Mouse (Mus musculus) gastrocnemius, adult 18-20 months (tissue): Measurements from ENCODE around the gene Glis3. TPM values are rescaled to one million over a fixed set of nuclear protein-coding genes. Genes with fewer than 3 reads are reported as not detected.

Experiments
- DNase-seq: peaks from one replicate; pipeline ENCODE4 v3.0.0; 2021; ENCODE audit warnings: low spot score
- total RNA-seq, 2 experiments: library from RNA; stranded (reverse); gene quantifications; 2 replicates each; pipeline ENCODE4 v1.2.3; 2021

The Glis3 gene
- total RNA-seq, 2 experiments from 2014 or later, result 0.48 to 0.55 TPM

- no peak for DNase-seq
Observed at GRCm38 (mm10) chr19:28656882-28657281, 23.0 kb downstream of the Glis3 start.

DNA sequence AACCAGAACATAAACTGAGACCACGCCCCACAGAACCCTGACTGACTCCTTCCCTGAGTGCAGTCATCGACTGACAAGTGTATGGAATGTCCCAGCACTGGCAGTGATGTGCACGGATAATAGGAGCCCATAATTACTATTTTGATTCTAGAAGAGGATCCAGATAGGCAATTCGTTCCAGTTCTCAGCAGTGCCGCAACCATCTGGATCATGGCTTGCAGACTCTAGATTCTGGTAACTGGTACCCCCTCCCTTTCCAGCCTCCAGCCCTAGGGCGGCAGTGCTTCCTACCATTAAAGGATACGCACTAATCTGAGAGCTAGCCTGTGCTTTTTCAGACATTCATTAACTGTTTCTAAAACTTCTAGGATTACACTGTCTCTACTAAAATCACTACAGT lies 24.7 kb downstream of the Glis3 start:
- no peak for DNase-seq

DNA sequence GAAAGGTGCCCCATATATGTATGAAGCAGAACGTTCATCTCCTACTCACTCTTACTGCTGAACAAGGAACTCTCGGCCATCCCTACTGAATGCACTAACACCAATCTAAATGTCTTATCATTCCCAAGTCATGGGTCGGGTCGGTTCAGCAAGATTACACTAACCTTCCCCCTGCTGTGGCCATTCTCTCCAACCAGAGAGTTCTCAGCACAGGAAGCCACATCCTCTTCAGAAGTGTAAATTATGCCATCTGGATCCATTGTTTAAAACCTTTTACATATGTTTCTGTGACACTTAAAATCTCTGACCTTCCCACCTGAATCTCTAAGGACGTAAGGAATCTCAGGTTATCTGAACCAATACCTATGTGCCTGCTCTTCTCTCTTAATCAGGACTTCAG lies 29.0 kb downstream of the Glis3 start:
- DNase-seq, result no peak

DNA sequence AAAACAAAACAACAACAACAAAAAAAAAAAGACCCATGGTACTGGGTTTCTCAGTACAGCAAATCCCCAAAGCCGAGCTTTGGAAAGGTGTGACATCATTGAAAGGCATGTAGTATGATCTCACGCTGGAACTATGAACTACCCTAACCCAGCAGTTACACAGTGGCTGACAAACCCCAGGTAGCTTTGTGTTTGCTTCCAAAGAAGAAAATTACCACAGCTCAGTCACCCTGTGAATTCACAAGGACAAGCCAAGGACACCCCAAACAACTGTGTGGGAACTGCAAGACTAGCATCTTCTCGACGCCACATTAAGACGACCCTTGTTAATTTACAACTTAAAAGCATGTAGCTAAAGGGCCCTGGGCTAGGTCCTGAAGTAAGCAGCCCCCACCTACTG lies 30.4 kb downstream of the Glis3 start:
- no peak for DNase-seq

DNA sequence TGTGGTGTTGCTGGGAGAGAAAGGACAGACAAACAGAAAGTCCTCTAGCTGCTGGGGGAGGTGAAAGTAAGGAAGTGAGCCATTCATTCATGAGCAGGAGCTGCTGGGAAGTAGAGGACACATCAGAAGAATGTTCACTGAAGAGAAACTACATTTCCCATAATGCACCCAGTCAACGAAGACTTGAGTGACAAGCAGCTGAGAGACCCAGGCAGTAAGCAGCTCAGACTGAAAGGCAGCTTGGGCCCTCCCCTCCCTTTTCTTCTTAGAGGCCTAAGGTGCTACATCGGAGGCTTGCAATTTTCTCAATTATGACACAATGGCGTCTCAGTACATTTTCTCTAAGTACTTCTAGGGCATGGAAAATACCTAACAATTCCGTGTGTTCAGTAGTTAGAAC lies 31.0 kb downstream of the Glis3 start:
- DNase-seq, result no peak

DNA sequence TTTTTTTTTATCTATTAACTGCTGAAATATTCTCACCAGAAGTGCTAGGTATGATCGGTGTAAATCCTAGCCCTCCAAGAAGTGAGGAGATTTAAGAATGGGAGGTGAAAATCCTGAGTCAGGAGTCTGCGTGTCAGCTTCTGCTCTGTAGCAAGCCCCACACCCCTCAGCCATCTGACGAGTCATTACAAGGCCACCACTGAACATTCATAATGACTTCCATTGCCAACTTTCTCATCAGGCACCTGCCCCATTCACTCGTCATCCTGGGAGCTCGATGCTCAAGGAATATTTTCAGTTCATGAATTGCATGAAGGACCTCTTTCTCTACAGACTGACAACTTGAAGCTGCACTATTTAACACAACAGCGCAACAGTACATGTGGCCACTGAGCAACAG lies 32.5 kb downstream of the Glis3 start:
- DNase-seq, result no peak

- no peak for DNase-seq
Observed at GRCm38 (mm10) chr19:28646286-28646685, 33.6 kb downstream of the Glis3 start.

DNA sequence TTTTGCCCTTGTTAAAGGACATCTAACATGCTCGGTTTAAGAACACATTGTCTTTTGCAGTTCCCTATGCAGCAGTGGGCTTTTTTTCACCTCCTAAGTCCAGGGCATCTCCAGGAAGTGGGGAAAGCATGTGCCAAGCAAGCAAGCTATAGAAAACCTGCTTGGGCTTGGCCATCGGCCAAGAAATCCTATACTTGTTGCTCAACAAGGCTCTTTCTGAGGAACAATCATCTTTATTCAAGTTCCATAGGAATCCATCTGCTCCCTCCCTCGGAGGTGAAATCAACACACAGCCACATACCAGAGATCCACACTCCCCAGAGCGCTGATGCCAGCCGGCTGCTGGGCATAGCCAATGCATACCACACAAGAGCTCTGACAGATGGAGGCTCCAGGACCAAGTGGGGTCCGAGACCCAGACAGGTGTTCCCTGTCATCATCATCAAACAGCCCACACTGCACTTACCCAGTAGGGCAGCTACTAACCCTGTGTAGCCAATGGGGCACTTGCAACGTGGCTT lies 39.0 kb downstream of the Glis3 start:
- DNase-seq, result no peak

DNA sequence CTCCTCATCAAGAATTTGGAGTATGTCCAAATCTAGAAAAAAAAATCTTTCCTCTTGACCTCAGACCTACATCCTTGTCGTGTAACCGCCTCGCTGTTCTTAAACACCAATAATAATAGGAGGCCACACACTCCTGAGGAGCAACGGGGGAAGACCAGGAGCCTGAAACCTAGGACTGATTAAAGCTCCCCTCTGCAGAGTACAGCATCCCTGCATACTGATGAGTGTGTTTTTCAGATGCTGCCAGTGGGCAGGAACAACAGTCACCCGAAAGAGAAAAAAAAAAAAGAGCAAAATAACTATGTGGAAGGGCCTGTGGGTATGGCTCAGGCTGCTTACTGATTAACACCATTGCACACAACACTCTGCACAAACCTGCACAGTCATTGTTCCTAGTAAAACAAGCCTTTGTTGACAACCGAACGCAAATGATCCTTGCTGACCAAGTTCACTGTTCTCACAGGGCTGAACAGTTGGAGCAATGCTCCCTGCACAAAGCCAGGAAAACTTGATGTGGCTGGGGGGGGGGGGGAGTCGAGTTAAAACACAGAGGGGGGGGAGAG lies 43.8 kb downstream of the Glis3 start:
- DNase-seq, result no peak

- no peak for DNase-seq
Observed at GRCm38 (mm10) chr19:28634986-28635385, 44.9 kb downstream of the Glis3 start.

GRCm38 (mm10) chr19:28628416-28628815 lies 51.5 kb downstream of the Glis3 start:
- DNase-seq, result no peak

DNA sequence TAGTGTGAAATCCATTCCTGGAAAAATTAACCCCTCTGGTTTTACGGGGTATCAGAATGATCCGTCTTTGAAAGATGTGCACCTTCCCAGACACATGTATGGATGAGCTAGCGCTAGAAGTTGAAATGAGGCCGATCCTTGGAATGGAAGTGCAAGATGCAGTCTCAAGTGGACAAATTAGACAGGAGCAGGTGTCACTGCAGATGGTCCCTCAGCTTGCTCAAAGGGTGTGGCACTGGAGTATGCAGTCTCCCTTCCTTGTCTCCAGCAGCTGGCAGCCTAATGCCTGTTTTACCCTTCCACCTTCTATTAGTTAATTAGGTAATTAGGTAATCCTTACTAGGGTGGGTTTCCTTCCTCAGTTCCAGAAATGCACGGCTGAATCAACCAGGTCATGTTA lies 53.7 kb downstream of the Glis3 start:
- no peak for DNase-seq

DNA sequence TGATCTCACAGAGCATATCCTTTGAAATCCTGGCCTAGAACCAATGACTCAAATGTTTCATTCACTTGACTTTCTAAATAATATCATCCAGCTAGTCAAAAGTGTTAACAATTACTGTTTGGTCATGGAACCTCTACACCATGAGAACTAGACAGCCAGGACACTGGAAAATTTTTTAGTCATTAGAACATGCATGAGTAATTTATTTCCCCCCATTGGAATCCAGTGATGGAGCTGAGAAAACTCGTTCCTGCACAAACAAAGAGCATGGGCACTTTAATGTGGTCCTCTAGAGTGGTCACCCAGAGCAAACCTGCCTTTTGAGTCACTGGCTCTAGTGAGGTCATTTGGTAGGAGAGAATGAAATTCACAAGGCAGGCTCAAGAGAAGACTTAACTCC lies 55.3 kb downstream of the Glis3 start:
- DNase-seq, result no peak

GRCm38 (mm10) chr19:28623726-28624125 lies 56.2 kb downstream of the Glis3 start:
- DNase-seq, result peak; percentile 57

- no peak for DNase-seq
Observed at GRCm38 (mm10) chr19:28621608-28622505, 58.0 kb downstream of the Glis3 start.

- no peak for DNase-seq
Observed at GRCm38 (mm10) chr19:28617736-28618135, 62.1 kb downstream of the Glis3 start.

DNA sequence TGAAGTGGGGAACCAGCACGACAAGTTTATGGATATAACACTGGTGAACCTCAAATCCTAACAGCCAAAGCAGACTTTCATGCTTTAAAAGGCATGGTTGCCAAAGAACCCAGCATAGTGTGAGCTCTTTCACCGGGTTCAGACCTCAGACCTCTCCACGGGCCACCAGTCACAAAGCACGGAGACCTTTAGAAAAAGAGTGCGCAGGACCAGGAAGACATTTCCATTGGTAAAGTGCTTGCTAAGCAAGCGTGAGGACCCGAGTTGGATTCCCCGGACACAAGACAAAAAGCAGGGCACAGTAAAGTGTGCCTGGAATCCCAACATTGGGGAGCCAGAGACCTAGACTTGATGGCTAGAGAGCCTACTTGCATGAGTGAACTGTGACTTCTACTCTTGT lies 62.7 kb downstream of the Glis3 start:
- no peak for DNase-seq

- no peak for DNase-seq
Observed at GRCm38 (mm10) chr19:28616487-28616886, 63.4 kb downstream of the Glis3 start.

- DNase-seq, result no peak
Observed at GRCm38 (mm10) chr19:28612249-28612648, 67.6 kb downstream of the Glis3 start.

GRCm38 (mm10) chr19:28608747-28609146 lies 71.1 kb downstream of the Glis3 start:
- DNase-seq, result no peak

DNA sequence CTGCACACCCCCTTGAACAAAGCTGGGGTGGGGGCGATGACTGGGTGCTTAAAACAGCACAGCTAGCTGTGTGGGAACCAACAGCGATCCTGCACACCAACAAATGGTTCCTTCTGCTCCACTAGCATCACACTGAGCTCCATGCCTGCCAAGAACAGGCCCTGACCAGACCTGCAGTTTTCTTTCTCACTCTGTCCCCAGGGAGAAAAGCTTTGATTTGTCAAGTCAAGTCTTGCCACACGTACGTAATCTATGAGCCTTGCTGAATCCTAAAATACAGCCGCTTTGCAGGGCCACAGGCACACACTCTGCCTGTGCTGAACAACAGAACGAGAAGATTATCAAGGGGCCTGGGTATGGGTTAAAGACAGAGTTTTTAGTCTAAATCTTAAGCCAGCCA lies 71.6 kb downstream of the Glis3 start:
- DNase-seq, result no peak

DNA sequence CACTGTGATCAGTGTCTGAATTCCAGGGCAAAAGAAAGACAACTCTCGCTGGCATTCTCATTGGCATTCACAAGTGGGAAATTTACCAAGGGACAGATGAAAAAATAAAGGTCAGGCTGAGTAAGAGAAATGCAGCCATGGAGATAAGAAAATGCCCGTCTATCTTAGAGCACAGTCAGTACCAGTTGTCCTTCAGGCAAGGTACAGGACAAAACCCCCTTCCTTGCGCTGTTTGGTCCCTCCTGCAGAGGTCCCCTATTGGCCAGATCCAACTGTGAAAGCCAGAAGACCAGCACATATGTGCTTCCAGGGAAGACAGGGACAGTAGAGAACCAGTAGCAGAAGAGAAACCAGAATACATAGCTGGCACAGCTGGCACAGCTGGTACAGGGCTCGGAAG lies 79.0 kb downstream of the Glis3 start:
- no peak for DNase-seq

DNA sequence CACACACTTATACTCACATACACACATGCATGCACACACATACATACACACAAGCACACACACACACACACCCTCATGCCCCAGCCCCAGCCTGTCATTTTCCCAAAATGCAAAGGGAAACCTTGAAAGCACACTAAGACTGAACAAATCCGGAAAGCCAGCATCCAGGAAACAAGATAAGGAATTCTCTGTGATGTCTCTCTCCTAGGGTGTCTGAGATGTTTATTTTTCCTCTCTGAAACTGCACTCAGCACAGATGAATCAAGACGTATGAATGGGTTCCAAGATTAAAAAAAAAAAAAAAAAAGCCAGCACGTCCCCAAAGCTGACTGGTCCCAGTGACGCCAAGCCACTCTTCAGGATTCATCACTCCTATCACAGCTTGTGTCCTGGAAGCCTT lies 85.7 kb downstream of the Glis3 start:
- no peak for DNase-seq
